Mouse (Mus musculus) bone marrow macrophage, adult 2 months (primary cell): ENCODE results near the gene Hephl1.

Experiments
- CTCF ChIP-seq: IDR thresholded peaks from 2 replicates; pipeline ENCODE4 v1.5.1; 2012; ENCODE audit warnings: low read depth, mild to moderate bottlenecking, low read length, moderate library complexity
- POLR2A ChIP-seq: IDR thresholded peaks from 2 replicates; pipeline ENCODE4 v1.6.1; 2012; ENCODE audit warnings: mild to moderate bottlenecking, low read depth, low read length, borderline replicate concordance

DNA sequence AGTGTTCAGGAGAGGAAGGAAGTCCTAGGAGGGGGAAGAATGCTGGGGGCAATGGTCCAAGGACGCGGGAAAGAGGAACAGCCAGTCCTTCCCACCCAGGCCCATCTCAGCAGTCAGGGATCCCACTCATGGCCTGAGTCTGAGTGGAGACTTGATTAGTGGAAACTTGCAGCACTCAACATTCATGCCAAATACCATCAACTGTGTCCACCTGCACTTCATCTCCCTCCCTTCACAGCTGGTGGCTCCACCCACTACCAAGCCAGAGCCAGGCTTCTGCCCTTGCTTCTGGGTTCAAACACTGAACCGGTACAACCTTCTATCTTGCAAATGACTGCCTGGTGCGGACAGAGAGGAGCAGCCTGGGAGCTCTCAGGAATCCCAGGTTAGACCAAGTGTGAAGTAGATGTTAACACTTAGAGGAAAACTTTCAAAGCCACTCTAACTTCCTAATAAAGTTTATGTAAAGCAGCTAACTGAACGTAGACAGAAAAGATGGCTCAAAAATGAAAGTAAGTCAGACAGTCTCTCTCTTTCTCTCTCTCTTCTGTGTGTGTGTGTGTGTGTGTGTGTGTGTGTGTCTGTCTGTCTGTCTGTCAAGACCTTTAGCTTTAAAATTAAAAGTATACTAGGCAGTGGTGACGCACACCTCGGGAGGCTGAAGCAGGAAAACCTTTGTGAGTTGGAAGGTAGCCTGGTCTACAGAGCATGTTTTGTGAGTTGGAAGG lies 77.2 kb downstream of the Hephl1 start:
- TF ChIP-seq POLR2A (no peak), CTCF (no peak)
